Mouse (Mus musculus) cerebellum, postnatal 14 days (tissue): ENCODE measurements around the gene Dpm2.

Experiments
- DNase-seq, 2 experiments: peaks; one replicate each; pipeline ENCODE4 v3.0.0; 2021; ENCODE audit warnings: mixed read lengths in 2 of 2

Dpm2 gene

DNA sequence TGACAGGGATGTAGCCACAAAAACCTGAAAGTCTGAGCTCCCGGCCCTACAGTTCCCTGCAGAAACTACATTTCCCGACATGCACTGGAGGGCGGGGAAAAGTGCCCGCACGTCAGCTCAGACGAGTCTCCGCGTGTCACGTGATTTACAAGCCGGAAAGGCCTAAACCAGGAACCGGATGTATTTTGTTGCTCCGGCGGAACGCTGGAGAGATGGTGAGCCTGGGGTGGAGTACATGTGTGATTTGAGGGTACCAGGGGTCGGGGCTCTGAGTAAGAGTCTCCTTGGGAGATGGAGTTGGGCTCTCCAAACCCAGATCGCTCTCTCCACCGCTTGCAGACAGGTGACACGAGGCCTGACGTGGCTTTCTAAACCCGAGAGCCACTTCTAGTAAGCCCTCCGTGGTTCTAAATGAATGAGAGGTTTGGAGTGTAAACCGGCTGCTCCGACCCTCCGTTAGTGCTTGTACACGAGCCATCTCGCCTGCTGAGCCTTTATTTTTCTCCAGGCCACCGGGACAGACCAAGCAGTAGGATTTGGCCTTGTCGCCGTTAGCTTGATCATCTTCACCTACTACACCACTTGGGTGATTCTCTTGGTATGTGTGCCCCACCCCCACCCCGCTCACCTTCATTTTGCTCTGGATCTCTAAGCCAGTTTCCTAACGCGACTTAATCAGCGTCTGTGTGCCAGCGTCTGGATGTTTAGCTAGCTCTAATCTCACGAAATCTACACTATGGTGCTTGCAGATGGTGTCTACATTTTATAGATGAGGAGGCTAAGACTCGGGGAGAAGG, at the start of gene Dpm2:
Gene Dpm2 (plus strand): TSS at position 161 of the 797 bp plus-strand sequence.
- DNase-seq: peak; percentile 92 to 94

DNA sequence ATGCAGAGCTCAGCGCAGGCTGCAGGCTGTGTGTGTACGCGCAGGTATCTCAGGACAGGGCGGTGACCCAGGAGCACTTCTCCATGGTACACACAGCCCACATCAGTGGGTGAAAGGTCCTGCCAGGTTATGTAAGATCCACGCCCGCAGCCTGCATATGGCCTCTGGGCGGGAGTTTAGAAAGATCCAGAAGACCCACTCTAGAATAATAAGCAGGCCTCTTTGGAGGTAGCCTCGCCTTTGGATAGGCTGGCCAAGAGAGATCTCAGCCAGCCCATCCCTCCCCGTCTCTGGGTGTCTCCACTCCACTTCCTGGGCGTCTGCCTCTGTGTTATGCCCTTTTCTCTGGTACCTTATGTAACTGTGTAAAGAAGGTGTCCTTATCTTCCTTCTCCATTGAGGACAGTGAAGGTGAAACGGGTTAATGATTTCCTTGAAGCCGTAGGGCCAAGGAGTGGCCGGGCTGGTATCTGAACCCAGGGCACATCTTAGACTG, 46.1 kb upstream of the Dpm2 start:
- no peak for DNase-seq

DNA sequence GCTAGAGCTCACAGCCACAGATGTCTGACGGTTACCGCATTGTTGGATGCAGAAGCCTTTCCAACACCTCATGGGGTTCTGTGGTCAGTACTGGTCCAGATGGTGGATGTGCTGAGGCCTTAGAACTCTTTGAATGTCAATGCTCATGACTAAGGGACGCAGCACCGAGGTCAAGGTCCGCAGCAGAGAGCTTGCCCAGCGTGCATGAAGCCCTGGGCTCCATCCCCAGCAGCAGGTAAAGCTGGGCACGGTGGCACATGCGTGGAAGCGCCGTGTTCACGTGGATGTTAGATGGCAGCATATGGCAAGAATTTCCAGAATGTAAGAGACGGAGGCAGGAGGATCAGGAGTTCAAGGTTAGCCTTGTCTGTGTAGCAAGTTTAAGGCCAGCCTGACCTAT, 44.8 kb upstream of the Dpm2 start:
- no peak for DNase-seq

DNA sequence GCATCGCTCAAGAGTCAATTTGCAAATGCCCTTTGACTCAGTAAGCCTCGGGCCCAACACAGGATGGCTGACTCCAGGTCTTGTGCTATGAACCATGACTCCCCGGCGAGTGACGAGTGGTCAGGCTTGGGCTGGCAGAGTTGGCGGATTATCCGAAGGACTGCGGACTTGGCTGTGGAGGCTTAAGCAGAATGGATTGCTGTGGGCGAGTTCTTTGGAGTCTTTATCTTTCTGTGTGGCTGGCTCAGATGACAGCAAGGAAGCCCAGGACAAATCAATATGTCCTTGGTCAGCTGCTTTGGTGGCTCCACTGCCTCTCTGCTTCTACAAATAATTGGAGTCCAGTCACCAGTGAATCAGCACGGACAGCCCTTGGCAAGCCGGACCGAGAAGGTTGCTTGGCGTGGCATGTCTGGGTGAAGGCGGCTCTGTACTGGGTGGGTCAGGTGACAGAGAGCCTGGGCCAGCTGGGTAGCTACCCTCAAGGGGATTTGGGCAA, 43.1 kb upstream of the Dpm2 start:
- no peak for DNase-seq

DNA sequence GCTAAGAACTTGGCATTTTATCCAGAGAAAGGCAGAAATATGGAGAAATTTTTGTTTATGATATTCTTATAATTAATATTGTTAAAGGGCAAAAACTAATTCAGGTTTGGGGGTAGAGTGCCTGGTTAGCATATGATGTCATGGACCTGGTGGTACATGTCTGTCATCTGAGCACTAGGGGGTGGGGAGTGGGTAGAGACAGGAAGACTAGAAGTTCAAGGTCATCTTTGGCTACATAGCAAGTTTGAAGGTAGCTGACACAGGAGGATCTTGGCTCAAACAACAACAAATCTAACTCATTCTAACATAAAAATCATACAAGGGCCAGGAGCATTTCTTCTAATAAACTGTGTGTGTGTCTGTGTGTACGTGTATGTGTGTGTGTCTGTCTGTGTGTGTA, 42.3 kb upstream of the Dpm2 start:
- DNase-seq: no peak

DNA sequence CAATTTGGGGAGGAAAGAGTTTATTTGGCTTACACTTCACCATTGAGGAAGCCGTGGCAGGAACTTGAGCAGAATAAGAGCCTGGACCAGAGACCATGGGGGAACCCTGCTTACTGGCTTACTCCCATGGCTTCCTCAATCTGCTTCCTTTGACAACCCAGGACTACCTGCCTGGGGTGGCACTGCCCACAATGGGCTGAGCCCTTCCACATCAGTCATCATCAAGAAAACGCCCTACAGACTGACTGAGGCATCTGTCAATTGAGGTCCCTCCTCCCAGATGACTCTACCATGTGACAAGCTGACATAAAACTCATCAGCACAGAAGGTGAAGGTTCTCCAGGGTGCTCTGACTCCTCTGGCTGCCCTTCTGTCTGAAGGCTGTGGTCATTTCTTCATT, 40.2 kb upstream of the Dpm2 start:
- DNase-seq: no peak

DNA sequence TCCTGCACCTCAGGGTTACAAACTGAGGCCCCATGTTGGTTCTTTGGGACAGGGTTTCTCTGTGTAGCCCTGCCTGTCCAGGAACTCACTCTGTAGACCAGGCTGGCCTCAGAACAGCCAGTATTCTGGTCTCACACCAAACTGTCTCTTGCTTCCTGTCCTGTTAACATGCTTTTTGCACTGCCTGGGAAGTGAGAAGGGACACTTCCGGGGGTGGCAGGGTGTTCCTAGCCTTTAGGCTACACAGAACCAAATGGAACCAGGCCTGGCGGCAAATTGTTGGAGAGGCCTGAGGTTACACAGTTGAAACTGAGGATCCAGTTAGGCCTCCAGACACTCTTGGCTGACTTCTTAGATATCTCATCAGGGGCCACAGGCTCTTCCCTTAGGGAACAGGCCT, 37.5 kb upstream of the Dpm2 start:
- no peak for DNase-seq

DNA sequence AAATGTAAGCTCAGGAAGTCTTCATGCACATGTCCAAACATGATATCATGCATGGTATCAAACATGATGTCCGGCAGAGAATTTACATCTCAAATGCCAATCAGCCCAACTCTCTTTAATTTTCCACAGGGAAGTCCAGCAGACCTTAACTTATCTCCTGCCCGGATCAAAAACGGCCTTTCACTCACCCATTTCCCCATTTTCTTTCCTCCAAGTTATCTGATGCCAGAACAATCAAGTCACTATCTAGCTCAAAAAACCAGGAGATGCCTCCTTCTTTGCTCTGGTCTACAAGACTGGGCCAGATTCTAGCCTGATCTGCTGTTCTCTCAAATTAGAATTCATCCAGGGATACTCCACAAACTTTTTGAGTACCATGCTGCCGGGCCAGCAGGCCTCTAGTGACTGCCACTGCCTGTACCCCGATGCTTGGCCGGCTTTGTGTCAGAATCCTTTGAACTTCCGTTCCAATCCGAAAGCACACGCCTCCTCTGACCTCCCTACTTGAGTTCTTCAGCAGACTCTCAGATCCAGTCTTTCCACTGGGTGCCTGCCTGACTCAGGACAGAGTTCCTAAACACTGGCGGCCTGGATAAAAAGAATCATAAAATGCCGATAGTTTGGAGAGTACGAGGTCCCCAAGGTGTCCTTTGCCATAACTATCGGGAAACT, 36.5 kb upstream of the Dpm2 start:
- no peak for DNase-seq

DNA sequence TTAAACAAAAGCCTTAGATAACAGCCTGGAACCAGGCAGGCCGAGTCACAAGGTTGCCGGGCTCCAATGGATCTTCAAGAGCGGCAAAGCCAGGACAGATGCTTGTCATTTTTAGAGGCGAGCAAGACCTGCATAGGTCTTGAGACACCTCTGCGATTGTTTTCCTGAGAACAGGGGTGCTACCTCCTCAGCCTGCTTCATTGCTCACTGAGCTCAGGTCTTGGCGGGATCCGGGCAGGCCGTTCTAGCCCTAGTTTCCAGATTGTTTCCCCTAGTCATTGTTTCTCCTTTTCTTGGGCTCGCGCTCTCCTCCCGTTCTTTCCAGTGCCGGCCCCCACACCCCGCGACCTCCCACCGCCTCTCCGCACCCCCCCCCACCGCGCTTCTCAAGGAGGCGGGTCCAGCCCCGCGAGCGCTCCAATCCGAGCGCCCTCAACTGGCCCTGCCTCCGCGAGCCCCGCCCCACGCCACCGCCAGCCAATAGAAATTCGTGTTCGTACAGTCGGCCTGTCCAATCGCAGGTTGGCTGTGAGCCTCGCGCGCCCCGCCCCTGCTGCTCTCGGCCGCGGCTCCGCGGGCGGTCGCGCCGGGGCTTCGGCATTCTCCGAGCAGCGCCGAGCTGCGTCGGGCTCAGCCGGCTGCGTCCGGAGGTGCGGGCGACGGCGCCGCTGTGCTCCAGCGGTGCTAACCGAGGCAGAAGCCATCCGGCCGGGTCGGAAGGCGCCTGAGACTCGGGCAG, 35.8 kb upstream of the Dpm2 start, which contains the start of gene Fam102a:
Gene Fam102a (plus strand): TSS at position 600 of the 739 bp plus-strand sequence.
- peak; percentile 100 for DNase-seq

DNA sequence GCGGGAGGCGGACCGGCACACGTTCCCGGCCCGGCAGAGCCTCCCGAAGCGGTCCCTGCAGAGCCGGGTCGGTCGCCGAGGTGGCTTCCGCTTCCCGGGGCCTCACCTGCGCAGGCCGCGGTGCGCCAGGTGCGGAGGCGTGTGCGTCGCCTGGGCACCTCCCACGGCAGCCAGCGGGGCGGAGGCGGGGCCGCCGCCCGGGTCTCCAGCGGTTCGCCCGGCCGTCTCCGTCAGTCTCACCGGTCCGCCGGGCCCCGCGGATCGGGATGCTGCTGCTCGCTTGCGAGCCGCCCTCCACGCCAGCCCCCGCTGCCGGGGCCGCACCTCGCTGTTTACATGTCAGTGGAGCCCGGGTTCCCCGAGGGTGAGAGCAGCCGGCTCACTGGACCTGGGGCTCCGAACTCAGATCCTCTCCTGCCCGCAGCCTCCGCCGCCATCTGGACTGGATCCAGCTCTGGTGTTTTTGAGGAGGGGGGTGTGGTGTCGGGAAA, 35.1 kb upstream of the Dpm2 start:
- DNase-seq: peak; percentile 76 to 83

DNA sequence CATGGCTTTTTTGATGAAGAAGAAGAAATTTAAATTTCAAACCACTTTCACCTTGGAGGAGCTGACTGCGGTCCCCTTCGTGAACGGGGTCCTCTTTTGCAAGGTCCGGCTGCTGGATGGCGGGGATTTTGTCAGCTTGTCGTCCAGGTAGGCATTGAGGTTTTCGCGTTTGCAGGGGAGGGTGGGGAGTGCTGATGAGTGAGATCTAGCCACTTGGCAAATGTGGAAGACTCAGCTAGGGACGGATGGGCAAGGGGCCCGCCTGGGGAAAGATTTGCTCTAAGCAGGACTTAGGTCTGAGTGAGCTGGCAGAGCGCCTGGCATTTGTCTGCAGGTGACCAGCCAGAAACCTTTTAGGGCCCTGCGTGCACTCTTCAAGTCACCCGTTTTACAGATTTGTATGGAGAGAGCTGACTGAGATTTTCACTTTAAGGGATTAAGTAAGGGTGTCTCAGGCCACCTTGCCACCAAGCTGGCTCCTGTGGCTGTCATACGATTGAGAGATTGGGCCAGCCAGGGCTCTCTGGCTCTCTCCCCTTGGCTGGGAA, 34.5 kb upstream of the Dpm2 start:
- DNase-seq: peak; percentile 84 to 85

DNA sequence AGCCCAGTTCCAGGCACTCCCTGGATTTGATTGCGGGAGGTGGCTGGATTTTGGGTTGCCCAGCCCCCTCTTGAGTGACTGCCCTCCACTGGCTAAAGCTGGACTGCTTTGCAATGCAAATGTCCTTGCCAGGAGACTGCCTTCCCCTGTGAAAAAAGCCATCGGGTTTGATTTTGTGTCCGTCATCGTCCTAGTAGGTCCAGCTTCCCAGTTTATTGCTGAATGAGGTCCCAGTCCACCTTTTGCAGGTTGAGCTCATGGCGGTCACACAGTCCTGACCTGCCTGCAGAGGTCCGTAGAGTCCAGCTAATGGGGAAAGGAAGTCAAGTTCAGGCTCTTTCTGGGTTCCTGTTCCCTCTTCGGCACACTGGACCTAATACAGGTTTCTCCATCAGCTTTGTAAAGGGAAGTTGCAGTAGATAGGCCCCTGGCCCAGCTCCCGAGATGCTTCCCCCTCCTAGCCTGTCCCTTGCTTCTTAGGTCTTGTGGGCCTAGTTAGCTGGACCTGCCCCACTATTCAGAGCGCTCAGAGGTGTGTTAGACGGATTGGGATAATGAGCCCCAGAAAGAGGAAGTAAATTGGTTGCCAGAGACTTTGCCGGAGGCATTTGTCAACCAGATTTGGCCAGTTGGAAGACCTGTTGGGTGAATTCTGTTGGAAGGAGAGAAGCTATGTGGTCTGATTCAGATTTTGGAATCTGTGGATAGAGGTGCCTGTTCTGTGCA, 33.9 kb upstream of the Dpm2 start:
- DNase-seq: peak; percentile 70 to 71

DNA sequence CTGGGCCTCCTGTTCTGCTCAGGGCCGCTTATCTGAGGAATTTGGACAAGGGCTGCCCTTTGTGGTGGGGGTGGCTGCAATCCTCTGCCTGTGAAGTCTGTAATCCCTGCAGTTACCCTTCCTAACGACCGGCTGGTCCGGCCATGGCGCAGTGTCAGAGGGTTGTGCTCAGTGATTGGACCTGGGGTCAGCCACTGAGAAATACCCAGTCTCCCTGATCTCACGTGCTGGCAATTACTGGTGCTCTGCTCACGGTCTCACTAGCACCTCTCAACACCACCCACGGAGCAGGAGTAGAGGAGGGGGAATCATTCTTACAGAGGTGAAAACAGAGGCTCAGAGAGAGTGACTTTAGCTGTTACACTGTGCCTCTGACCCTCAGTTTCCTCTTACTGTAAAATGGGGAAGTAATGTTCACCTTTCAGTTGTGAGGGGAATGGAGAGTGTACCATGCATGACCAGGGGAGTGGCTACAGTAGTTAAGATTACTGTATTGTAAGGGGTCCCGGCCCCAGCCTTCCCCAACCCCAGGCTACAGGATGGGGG, 33.2 kb upstream of the Dpm2 start:
- DNase-seq: peak; percentile 48 to 57

DNA sequence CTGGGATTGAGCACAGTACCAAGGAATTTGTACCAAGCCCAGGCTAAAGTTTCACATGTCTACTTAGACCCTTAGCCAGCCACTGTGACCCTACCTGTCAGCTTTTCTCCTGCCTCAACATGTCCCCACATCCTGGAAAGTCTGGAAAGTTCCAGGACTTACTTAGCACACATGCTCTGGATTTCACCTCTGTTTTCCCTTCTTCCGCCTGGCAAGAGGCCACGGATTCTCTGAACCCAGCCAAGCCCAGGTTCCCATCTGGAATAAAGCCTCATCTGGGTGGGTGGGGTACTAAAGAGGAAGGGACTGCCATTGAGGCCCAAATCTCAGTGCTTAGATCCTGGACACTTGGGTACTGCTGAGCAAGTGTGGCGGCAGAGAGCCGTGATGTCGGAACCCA, 32.7 kb upstream of the Dpm2 start:
- DNase-seq: peak in 1 of 2 experiments; percentile 44

DNA sequence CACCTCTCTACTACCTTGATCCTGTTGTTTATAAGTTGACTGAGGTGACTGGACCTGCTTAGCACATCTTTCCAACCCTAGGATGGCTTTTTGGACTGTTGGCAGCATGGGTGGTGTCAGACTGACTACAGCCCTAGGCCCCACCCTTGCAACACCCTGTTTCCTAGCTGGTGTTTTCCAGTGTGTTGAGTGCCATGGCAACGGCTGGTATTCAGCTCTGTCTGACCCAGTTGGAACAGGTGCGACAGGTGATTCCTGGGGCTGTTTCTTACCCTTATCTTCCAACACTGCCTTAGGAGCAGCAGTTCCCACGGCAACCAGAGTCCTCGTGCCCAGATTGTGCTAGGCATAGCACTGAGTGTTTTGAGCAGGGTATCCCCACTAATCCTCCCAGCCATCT, 32.2 kb upstream of the Dpm2 start:
- DNase-seq: peak in 1 of 2 experiments; percentile 43

DNA sequence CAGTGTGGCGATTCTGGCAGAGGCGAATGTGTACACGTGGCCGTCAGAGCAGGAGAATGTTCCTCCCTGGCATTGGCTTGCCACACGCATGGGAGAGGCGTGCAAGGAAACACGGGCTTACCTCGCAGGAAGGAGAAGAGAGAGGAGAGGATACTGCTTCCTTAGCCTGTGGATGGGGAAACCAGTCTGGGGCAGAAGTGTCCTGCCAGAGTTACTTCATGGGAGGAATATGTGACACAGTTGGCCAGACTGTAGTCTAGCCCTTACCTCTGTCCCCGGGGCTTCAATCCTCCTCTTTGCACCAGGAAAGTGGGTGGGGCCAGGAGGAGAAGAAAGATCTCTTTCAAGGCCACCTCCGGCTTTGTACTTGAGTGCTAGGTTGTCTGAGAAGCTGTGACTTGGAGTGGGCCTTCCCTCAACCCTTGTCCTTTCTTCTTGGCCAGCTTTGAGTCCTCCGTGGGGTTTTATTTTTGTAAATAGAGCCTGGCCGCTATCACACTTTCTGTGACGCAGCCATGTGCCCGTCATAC, 31.1 kb upstream of the Dpm2 start:
- DNase-seq: no peak

DNA sequence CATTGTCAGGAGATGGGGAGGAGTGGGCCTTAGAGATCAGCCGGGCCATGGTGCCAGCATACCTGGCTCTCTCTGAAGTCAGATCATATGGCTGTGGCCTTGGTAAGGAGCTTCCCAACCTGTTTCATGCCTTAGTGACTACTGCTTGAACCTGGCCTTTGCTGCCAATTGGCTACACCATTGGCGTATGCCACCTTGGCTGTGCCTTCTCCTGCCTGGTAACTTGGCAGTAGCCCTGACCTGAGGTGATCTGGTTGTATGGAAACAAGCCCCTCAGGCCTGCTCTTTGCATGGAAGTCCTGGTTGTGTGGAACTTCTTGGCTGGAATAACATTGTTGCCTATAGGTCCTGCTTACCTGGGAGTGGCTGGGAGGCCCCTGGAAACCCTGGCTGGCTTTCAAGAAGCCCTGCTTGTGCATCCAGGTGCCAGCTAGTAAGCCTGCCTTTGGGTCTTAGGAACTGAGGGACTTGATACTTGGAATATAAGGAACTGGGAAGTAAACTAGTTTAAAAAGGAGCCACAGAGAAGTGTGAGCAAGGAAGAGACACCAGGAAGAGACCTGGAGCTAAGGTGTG, 29.2 kb upstream of the Dpm2 start:
- DNase-seq: peak; percentile 61 to 71

DNA sequence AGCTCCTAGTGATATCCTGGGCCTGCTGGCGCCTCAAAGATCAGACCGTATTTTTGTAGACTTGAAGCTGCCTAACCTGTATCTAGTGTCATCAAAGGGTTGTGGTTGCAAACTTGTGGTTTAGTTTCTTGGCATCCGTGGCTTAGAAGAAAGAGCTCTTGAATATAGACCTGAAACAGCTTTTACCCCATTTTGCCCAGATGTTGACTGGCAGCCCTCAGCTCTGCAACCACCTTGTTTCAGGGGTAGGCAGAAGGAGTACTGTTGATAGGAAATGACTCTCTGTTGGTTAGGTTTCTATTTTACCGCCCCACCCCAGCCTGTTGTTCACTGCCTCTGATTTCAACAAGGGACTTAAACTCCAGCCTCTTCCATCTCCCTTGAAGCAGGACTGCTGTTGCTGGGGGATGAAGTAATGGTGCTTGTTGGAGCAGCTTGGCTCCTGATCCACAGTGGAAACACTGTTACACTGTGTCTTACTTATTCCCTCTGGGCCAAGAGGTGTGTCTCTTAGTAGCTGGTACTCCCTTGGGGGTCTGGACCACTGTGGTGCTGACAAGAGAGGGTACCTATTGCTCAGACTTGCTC, 28.6 kb upstream of the Dpm2 start:
- no peak for DNase-seq

DNA sequence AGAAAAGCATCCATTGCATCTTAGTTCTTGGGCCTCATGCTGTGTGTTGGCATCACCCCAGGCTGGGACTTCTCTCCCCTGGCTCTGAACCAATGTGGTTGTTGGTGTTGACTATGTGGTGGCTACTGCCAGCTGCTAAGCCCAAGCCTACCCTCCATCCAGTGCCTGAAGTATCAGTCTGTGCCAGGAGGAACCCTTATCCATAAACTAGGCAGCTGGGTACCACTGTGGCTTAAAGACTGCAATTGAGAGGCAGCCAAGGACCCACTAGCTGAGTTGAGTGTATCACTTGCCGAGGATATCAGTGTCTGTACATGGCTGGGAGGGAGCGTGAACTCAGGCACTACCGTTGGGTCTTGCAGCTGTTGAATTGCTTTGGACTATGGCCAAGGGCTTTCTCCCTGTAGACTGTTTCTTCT, 27.6 kb upstream of the Dpm2 start:
- DNase-seq: peak; percentile 65 to 72

DNA sequence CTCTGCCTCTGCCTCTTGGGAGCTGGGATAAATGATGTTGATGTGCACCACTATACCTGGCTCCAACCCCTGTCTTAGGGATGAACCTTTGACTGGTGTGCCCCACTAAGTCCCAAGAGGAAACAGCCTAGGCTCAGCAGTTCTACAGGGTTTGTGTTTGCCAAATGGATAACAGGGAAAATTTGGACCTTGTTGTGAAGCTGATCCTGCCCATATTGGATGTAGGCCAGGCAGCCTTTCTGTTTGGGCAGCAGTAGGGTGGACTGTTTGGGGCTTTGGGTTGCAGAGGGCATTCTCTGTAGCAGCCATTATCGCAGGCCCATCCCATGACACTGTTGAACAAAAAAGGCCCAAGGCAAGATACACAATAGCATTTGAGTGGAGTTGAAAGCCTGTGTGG, 23.7 kb upstream of the Dpm2 start:
- DNase-seq: no peak

DNA sequence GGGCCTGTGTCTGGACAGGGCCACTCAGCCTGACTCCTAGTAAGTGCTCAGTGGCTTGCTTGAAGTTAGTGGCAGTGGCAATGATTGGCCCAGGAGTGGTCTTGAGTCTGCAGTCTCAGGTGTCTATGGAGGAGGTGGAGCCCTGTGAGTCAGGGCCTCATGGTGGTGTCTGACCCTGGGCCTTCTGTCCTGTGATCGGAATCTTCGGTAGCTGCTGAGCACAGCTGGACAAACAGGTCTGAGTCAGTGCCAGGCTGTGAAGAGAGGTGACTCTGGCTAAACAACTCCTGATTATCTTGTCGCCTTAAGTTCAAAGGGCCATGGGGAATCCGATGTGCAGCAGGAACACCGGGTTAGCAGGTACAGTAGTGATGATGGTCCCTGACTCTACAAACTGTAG, 23.3 kb upstream of the Dpm2 start:
- DNase-seq: no peak
